Mouse (Mus musculus) embryo, embryonic 11.5 days (tissue): Measurements from ENCODE around the gene Serpinb7.
A peak's percentile ranks its signal among the peaks of the same experiment; 100 is the strongest.

Source experiments
- DNase-seq: peaks from one replicate; pipeline ENCODE4 v3.0.0-alpha.2; 2012; ENCODE audit warnings: low read depth, low spot score

Serpinb7 gene

GRCm38 (mm10) chr1:107399355-107399754 is at the start of gene Serpinb7:
Gene Serpinb7, plus strand, starts transcription at chr1:107399655.
- no peak for DNase-seq

- DNase-seq = no peak
Observed at GRCm38 (mm10) chr1:107350392-107350791, 49.1 kb upstream of the Serpinb7 start.

- DNase-seq = no peak
Observed at GRCm38 (mm10) chr1:107351115-107351514, 48.3 kb upstream of the Serpinb7 start.

- no peak for DNase-seq
Observed at GRCm38 (mm10) chr1:107353046-107353445, 46.4 kb upstream of the Serpinb7 start.

- DNase-seq = no peak
Observed at GRCm38 (mm10) chr1:107360898-107361297, 38.6 kb upstream of the Serpinb7 start, which contains the start of gene Serpinb11. Gene Serpinb11, plus strand, starts transcription at chr1:107361198.

GRCm38 (mm10) chr1:107365973-107366372 is 33.5 kb upstream of the Serpinb7 start:
- DNase-seq = no peak

GRCm38 (mm10) chr1:107368944-107369343 is 30.5 kb upstream of the Serpinb7 start:
- DNase-seq = no peak

GRCm38 (mm10) chr1:107376952-107377351 is 22.5 kb upstream of the Serpinb7 start:
- DNase-seq = no peak

GRCm38 (mm10) chr1:107378368-107378767 is 21.1 kb upstream of the Serpinb7 start:
- DNase-seq = no peak

- DNase-seq = no peak
Observed at GRCm38 (mm10) chr1:107381491-107381890, 18.0 kb upstream of the Serpinb7 start.

GRCm38 (mm10) chr1:107382404-107382803 is 17.1 kb upstream of the Serpinb7 start:
- no peak for DNase-seq

- no peak for DNase-seq
Observed at GRCm38 (mm10) chr1:107384532-107384931, 14.9 kb upstream of the Serpinb7 start.

GRCm38 (mm10) chr1:107389753-107390152 is 9.7 kb upstream of the Serpinb7 start:
- DNase-seq = no peak

GRCm38 (mm10) chr1:107397481-107397880 is 2.0 kb upstream of the Serpinb7 start:
- DNase-seq = no peak

- DNase-seq = no peak
Observed at GRCm38 (mm10) chr1:107402082-107402481, 2.6 kb downstream of the Serpinb7 start.

GRCm38 (mm10) chr1:107414650-107415049 is 15.2 kb downstream of the Serpinb7 start:
- DNase-seq = no peak

- DNase-seq = no peak
Observed at GRCm38 (mm10) chr1:107422487-107422886, 23.0 kb downstream of the Serpinb7 start.

- no peak for DNase-seq
Observed at GRCm38 (mm10) chr1:107431253-107431652, 31.8 kb downstream of the Serpinb7 start.

GRCm38 (mm10) chr1:107435528-107435927 is 36.1 kb downstream of the Serpinb7 start:
- DNase-seq = no peak

GRCm38 (mm10) chr1:107439462-107439861 is 40.0 kb downstream of the Serpinb7 start:
- no peak for DNase-seq

GRCm38 (mm10) chr1:107445352-107445751 is 45.9 kb downstream of the Serpinb7 start:
- no peak for DNase-seq

GRCm38 (mm10) chr1:107447228-107447931 is 47.9 kb downstream of the Serpinb7 start:
- no peak for DNase-seq

- DNase-seq = no peak
Observed at GRCm38 (mm10) chr1:107479909-107480308, 80.5 kb downstream of the Serpinb7 start.

- peak; percentile 51 for DNase-seq
Observed at GRCm38 (mm10) chr1:107481452-107481851, 82.0 kb downstream of the Serpinb7 start.
